Mouse (Mus musculus) hematopoietic stem cell, adult 5-6 weeks (primary cell): ENCODE measurements around the gene Ret. TPM values are rescaled to one million over a fixed set of nuclear protein-coding genes. Genes with fewer than 3 reads are reported as not detected.

Experiments used
- ATAC-seq, 2 experiments: fragments of 125-278 bp in 1 of 2; replicated peaks in 1 of 2; 2 replicates each; pipeline ENCODE4 v1.8.0; 2016 to 2017; ENCODE audit warnings: inconsistent platforms in 2 of 2, mild to moderate bottlenecking in 2 of 2, moderate number of reproducible peaks in 2 of 2, low read depth in 1 of 2, moderate TSS enrichment in 1 of 2; ENCODE audit not compliant: low FRiP score in 2 of 2, poor library complexity in 2 of 2, severe bottlenecking in 2 of 2, insufficient read depth in 1 of 2, low TSS enrichment in 1 of 2
- total RNA-seq: library from RNA; stranded (forward); fragments of 172-1452, 232-1000 nt; gene quantifications from 2 replicates; pipeline ENCODE4 v1.2.3, GENCODE M21; 2017

The Ret gene
- total RNA-seq, 1 experiment from 2014 or later, result not detected

GRCm38 (mm10) chr6:118138731-118139709, 58.5 kb downstream of the Ret start, which contains the start of gene Csgalnact2:
TSS of gene Csgalnact2 (minus strand) at chr6:118139140.
- ATAC-seq, result peak; percentile 84 to 93

- ATAC-seq, result peak; percentile 47 to 54
These were observed 60.4 kb downstream of the Ret start for GRCm38 (mm10) chr6:118137148-118137547.

GRCm38 (mm10) chr6:118134461-118134860, 63.1 kb downstream of the Ret start:
- ATAC-seq, result no peak

DNA sequence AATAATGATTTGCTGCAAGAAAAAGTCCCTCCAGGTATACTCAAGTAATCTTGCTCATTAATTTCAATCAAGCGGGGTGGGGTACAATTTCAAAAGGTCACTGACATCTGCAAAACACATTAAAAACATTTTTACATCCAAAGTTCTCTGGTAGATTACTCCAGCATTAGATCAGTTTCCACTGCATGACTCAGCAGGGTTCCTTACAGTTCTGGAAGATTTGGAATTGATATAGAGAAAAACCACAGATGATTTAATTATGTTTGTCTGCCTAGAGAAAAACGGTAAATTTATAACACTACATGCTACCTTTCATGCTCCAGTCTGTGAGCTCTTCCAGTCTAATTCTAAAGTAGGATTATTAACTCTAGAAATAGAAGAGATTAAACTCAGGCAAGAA, 67.5 kb downstream of the Ret start:
- ATAC-seq, result no peak

- peak; percentile 62 to 65; a peak in 2 of 4 replicates for ATAC-seq
These were observed 69.6 kb downstream of the Ret start for GRCm38 (mm10) chr6:118127827-118128487.

DNA sequence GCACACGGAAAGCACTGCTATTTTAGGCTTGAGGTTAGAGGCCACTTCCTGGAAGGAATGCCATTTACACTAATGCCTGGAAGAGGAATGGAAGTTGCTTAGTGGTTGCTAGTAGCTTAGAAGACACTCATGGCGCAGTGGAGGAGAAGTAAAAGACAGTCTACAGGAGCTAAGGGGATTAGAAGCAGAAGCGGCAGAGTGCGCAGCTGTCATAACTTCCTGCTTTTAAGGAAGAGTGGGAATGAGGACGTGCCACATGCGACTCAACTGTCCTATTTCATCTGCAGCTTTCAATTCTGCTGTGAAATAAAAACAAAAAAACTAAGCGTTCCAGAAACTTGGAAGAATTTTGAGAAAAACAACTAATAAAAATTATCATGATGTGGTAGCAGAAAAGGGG, 70.3 kb downstream of the Ret start:
- ATAC-seq, result peak in 1 of 2 experiments; percentile 23; a peak in 2 of 4 replicates

DNA sequence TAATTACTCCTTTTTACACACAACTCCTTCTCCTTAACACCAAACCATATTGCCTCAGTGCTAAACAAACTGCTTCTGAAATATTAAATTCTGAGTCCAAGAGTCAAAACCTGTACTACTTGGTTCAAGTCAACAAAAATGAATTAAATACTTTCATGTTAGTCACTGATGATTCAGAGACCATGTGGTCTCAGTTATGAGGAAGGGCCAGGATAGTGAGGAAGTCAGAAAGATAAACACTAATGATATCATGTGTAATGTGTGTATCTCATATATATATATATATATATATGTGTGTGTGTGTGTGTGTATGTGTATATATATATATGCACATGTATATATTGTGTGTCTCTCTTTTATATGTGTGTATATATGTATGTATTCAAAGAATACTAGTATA, 70.9 kb downstream of the Ret start:
- no peak for ATAC-seq

- no peak for ATAC-seq
These were observed 74.8 kb downstream of the Ret start for GRCm38 (mm10) chr6:118122767-118123166.

- ATAC-seq, result 0 out of 4 replicates have a peak, but pooled peaks of 1 of the 2 experiments have one; percentile 10
These were observed 85.7 kb downstream of the Ret start for GRCm38 (mm10) chr6:118111810-118112209.

Other genes with a start within 250 kb of the Ret start
- gene Rasgef1a, start 186.3 kb downstream of the Ret start, total RNA-seq, result 0.25 TPM in 1 of 2 replicates, not detected in the other
- 77.9 and 79.5 TPM in 2 replicates for gene Csgalnact2, start 58.6 kb downstream of the Ret start, total RNA-seq
- 79.7 and 107 TPM in 2 replicates for gene Bms1, start 221.8 kb upstream of the Ret start, total RNA-seq